Mouse (Mus musculus) cortical plate, adult 2 months (tissue): Measurements from ENCODE around the gene Nudt4.

Experiments used
- CTCF ChIP-seq: fragments of 200-500 bp; IDR thresholded peaks from 2 replicates; pipeline ENCODE4 v1.5.1; 2011; ENCODE audit warnings: mild to moderate bottlenecking, control low read depth, low read length; ENCODE audit not compliant: insufficient read depth; ENCODE audit errors: extremely low read depth
- POLR2A ChIP-seq: fragments of 200-500 bp; IDR thresholded peaks from 2 replicates; pipeline ENCODE4 v1.6.1; 2011; ENCODE audit warnings: mild to moderate bottlenecking, low read length, control low read depth; ENCODE audit not compliant: insufficient read depth; ENCODE audit errors: extremely low read depth

GRCm38 (mm10) chr10:95610666-95611330 lies 46.9 kb upstream of the Nudt4 start:
- TF ChIP-seq CTCF (no peak), POLR2A (no peak)
